Mouse (Mus musculus) stomach, postnatal 0 days (tissue): ENCODE data around the gene Ube2e2.

Experiments used
- CTCF ChIP-seq: IDR thresholded peaks from 2 replicates; pipeline ENCODE4 v1.5.1; 2016; ENCODE audit warnings: antibody characterized with exemption, low read depth, mild to moderate bottlenecking, moderate library complexity
- EP300 ChIP-seq: optimal IDR thresholded peaks from 2 replicates; pipeline ENCODE3; 2016; ENCODE audit warnings: antibody characterized with exemption

DNA sequence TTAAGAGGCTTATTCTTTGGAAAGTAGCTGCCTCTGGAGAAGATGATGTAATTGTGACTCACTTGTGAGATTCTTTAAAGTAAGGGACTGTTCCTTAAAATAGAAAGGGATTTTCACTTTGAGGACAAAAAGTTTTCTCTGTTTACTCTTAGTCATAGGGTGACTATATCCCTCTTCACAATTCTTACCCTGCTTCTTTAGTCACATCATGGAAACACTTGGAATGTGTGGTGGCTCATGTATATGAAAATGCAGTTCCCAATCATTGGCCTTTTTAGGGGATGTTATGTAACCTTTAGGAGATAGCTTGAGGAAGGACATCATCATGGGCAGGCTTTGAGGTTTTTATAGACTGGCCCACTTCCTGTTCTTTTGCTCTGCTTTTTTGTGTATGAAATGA, 46.0 kb upstream of the Ube2e2 start:
- TF ChIP-seq CTCF (no peak), EP300 (no peak)
